Mouse (Mus musculus) intestine, embryonic 16.5 days (tissue): ENCODE measurements at regions not wholly inside any gene's neighbourhood (a gene's known extent, or its start where the extent isn't known, plus 50 kb on each side); places are given as distances from the start of the nearest gene placed in this dataset.

ENCODE experiments used
- ATAC-seq: fragments of 200-750 bp; cut with Nextera tagmentation; 2 replicates; pipeline ENCODE4 v1.8.0; 2017; ENCODE audit warnings: moderate TSS enrichment, moderate library complexity
- H3K27ac ChIP-seq: fragments of 300-500 bp; sonication (generic); 2 replicates; pipeline ENCODE4 v1.5.1; 2014; ENCODE audit warnings: mild to moderate bottlenecking, low read length
- H3K27me3 ChIP-seq: fragments of 300-500 bp; sonication (generic); replicated peaks from 2 replicates; pipeline ENCODE4 v1.6.1; 2014; ENCODE audit warnings: low read length, control low read depth, mixed read lengths; ENCODE audit not compliant: control insufficient read depth, insufficient read depth
- H3K36me3 ChIP-seq: fragments of 300-500 bp; sonication (generic); 2 replicates; pipeline ENCODE4 v1.6.1; 2014; ENCODE audit warnings: low read length, control low read depth; ENCODE audit not compliant: control insufficient read depth, insufficient read depth
- H3K4me1 ChIP-seq: fragments of 300-500 bp; sonication (generic); 2 replicates; pipeline ENCODE4 v1.6.1; 2014; ENCODE audit warnings: low read length, control low read depth, mixed read lengths; ENCODE audit not compliant: control insufficient read depth, insufficient read depth
- H3K4me2 ChIP-seq: fragments of 300-500 bp; sonication (generic); 2 replicates; pipeline ENCODE4 v1.6.1; 2014; ENCODE audit warnings: low read depth, low read length, control low read depth
- H3K4me3 ChIP-seq: fragments of 300-500 bp; sonication (generic); 2 replicates; pipeline ENCODE4 v1.5.1; 2014; ENCODE audit warnings: mild to moderate bottlenecking, low read length
- H3K9ac ChIP-seq: fragments of 300-500 bp; sonication (generic); 2 replicates; pipeline ENCODE4 v1.6.1; 2014; ENCODE audit warnings: low read depth, low read length
- H3K9me3 ChIP-seq: fragments of 300-500 bp; sonication (generic); 2 replicates; pipeline ENCODE4 v1.6.1; 2016; ENCODE audit warnings: low read length, control low read depth; ENCODE audit not compliant: control insufficient read depth
- WGBS: fragments of 180-500 bp; shearing (Covaris S2); extraction: QIAGEN DNeasy Blood & Tissue Kit; methylation state at CpG from one replicate; pipeline ENCODE4 v1.1.7; 2014; 5-methylcytosine and 5-hydroxymethylcytosine counted together

- no peak for ATAC-seq
- H3K4me1 ChIP-seq = no peaks in the 10 kb centered on the region
- H3K9me3 ChIP-seq = no peaks in the 10 kb centered on the region
- no peak overlapping the region for H3K27ac ChIP-seq
- H3K4me3 ChIP-seq = no peak overlapping the region
- H3K4me2 ChIP-seq = no peak overlapping the region
- H3K36me3 ChIP-seq = no peaks in the 10 kb centered on the region
- WGBS = 48% methylated on average over 6 of the region's 6 CpGs
- no peak overlapping the region for H3K9ac ChIP-seq
- no peaks in the 10 kb centered on the region for H3K27me3 ChIP-seq
These were observed 318.6 kb upstream of the Usp25 start for GRCm38 (mm10) chr16:76694913-76695312.

GRCm38 (mm10) chr16:76687735-76688447 lies 314.3 kb upstream of the Nrip1 start:
- no peak overlapping the region for H3K27ac ChIP-seq
- no peaks in the 10 kb centered on the region for H3K9me3 ChIP-seq
- WGBS = 89% methylated on average over 18 of the region's 18 CpGs
- H3K36me3 ChIP-seq = no peaks in the 10 kb centered on the region
- H3K4me3 ChIP-seq = no peak overlapping the region
- ATAC-seq = no peak
- H3K4me2 ChIP-seq = no peak overlapping the region
- no peaks in the 10 kb centered on the region for H3K4me1 ChIP-seq
- no peak overlapping the region for H3K9ac ChIP-seq
- no peaks in the 10 kb centered on the region for H3K27me3 ChIP-seq

- no peaks in the 10 kb centered on the region for H3K27me3 ChIP-seq
- no peaks in the 10 kb centered on the region for H3K9me3 ChIP-seq
- H3K36me3 ChIP-seq = no peaks in the 10 kb centered on the region
- no peak overlapping the region for H3K4me3 ChIP-seq
- WGBS = 54% methylated on average over 8 of the region's 8 CpGs
- H3K4me1 ChIP-seq = no peaks in the 10 kb centered on the region
- no peak overlapping the region for H3K9ac ChIP-seq
- ATAC-seq = no peak
- no peak overlapping the region for H3K4me2 ChIP-seq
- H3K27ac ChIP-seq = no peak overlapping the region
These were observed 311.9 kb upstream of the Nrip1 start for GRCm38 (mm10) chr16:76685562-76685961.

GRCm38 (mm10) chr16:76680061-76680911 lies 306.7 kb upstream of the Nrip1 start:
- peak; percentile 73 for ATAC-seq
- 47% methylated on average over 19 of the region's 19 CpGs for WGBS

GRCm38 (mm10) chr16:76678885-76679284 lies 305.3 kb upstream of the Nrip1 start:
- Histone ChIP-seq H3K4me3 (no peak overlapping the region), H3K9me3 (no peaks in the 10 kb centered on the region), H3K9ac (no peak overlapping the region), H3K27me3 (no peaks in the 10 kb centered on the region), H3K36me3 (no peaks in the 10 kb centered on the region), H3K4me1 (no peaks in the 10 kb centered on the region), H3K27ac (no peak overlapping the region), H3K4me2 (no peak overlapping the region)
- ATAC-seq = no peak
- 80% methylated on average over 3 of the region's 3 CpGs for WGBS

More at GRCm38 (mm10) chr16:76680061-76680911, 306.7 kb upstream of the Nrip1 start:
- Histone ChIP-seq H3K36me3 (no peaks in the 10 kb centered on the region), H3K4me3 (peak overlapping the region; percentile 30), H3K4me2 (peak overlapping the region; percentile 44), H3K27ac (peak overlapping the region; percentile 38; the same call in 1 of the 2 replicates), H3K9me3 (no peaks in the 10 kb centered on the region), H3K27me3 (no peaks in the 10 kb centered on the region), H3K9ac (no peak overlapping the region; the same call in 1 of the 2 replicates), H3K4me1 (no peaks in the 10 kb centered on the region)

GRCm38 (mm10) chr16:76669795-76670194 lies 296.2 kb upstream of the Nrip1 start:
- H3K4me2 ChIP-seq = no peak overlapping the region
- H3K27me3 ChIP-seq = no peaks in the 10 kb centered on the region
- H3K4me3 ChIP-seq = no peak overlapping the region
- WGBS = 88% methylated on average over 4 of the region's 4 CpGs
- H3K9ac ChIP-seq = no peak overlapping the region
- no peaks in the 10 kb centered on the region for H3K4me1 ChIP-seq
- H3K9me3 ChIP-seq = no peaks in the 10 kb centered on the region
- H3K27ac ChIP-seq = no peak overlapping the region
- ATAC-seq = no peak
- H3K36me3 ChIP-seq = no peaks in the 10 kb centered on the region

GRCm38 (mm10) chr16:76667046-76667445 lies 293.4 kb upstream of the Nrip1 start:
- ATAC-seq = no peak
- no peak overlapping the region for H3K27ac ChIP-seq
- no peaks in the 10 kb centered on the region for H3K9me3 ChIP-seq
- 70% methylated on average over 3 of the region's 3 CpGs for WGBS
- H3K4me3 ChIP-seq = no peak overlapping the region
- H3K4me2 ChIP-seq = no peak overlapping the region
- H3K36me3 ChIP-seq = no peaks in the 10 kb centered on the region
- H3K4me1 ChIP-seq = no peaks in the 10 kb centered on the region
- no peak overlapping the region for H3K9ac ChIP-seq
- no peaks in the 10 kb centered on the region for H3K27me3 ChIP-seq

GRCm38 (mm10) chr16:76655106-76655505 lies 281.5 kb upstream of the Nrip1 start:
- 41% methylated on average over 3 of the region's 3 CpGs for WGBS
- H3K27me3 ChIP-seq = no peaks in the 10 kb centered on the region
- H3K4me3 ChIP-seq = no peak overlapping the region
- H3K27ac ChIP-seq = no peak overlapping the region
- H3K4me1 ChIP-seq = no peaks in the 10 kb centered on the region
- no peak overlapping the region for H3K4me2 ChIP-seq
- H3K9ac ChIP-seq = no peak overlapping the region
- H3K9me3 ChIP-seq = no peaks in the 10 kb centered on the region
- no peak for ATAC-seq
- no peaks in the 10 kb centered on the region for H3K36me3 ChIP-seq

- Histone ChIP-seq H3K27me3 (no peaks in the 10 kb centered on the region), H3K4me1 (no peaks in the 10 kb centered on the region), H3K9me3 (no peaks in the 10 kb centered on the region), H3K27ac (no peak overlapping the region), H3K4me2 (no peak overlapping the region), H3K4me3 (no peak overlapping the region), H3K9ac (no peak overlapping the region), H3K36me3 (no peaks in the 10 kb centered on the region)
- no peak for ATAC-seq
- WGBS = 82% methylated on average over 6 of the region's 6 CpGs
These were observed 270.7 kb upstream of the Nrip1 start for GRCm38 (mm10) chr16:76644281-76644680.
